Mouse (Mus musculus) kidney, embryonic 16.5 days (tissue): ENCODE measurements around the gene Csdc2. TPM values are rescaled to one million over a fixed set of nuclear protein-coding genes. Genes with fewer than 3 reads are reported as not detected.
A peak's percentile ranks its signal among the peaks of the same experiment; 100 is the strongest.
"Not testable (repeated sequence)": the region's sequence is repeated elsewhere in the genome, so short reads cannot be mapped to it uniquely, and the experiment has no call there.

Experiments used
- ATAC-seq: fragments of 200-750 bp; cut with Nextera tagmentation; 2 replicates; pipeline ENCODE4 v1.8.0; 2017; ENCODE audit warnings: moderate TSS enrichment; ENCODE audit not compliant: low FRiP score, low TSS enrichment
- H3K27ac ChIP-seq: fragments of 300-500 bp; sonication (generic); 2 replicates; pipeline ENCODE4 v1.5.1; 2014; ENCODE audit warnings: low read length
- H3K27me3 ChIP-seq: fragments of 300-500 bp; sonication (generic); 2 replicates; pipeline ENCODE4 v1.6.1; 2014; ENCODE audit warnings: low read length, control low read depth, mixed read lengths; ENCODE audit not compliant: insufficient read depth
- H3K36me3 ChIP-seq: fragments of 300-500 bp; sonication (generic); 2 replicates; pipeline ENCODE4 v1.6.1; 2014; ENCODE audit warnings: low read length, control low read depth, mixed read lengths; ENCODE audit not compliant: insufficient read depth
- H3K4me1 ChIP-seq: fragments of 300-500 bp; sonication (generic); 2 replicates; pipeline ENCODE4 v1.6.1; 2014; ENCODE audit warnings: low read length, control low read depth, mixed read lengths; ENCODE audit not compliant: insufficient read depth
- H3K4me2 ChIP-seq: fragments of 300-500 bp; sonication (generic); replicated peaks from 2 replicates; pipeline ENCODE4 v1.6.1; 2014; ENCODE audit warnings: low read depth, low read length
- H3K4me3 ChIP-seq: fragments of 300-500 bp; sonication (generic); 2 replicates; pipeline ENCODE4 v1.5.1; 2014; ENCODE audit warnings: mild to moderate bottlenecking, low read length
- H3K9ac ChIP-seq: fragments of 300-500 bp; sonication (generic); replicated peaks from 2 replicates; pipeline ENCODE4 v1.6.1; 2014; ENCODE audit warnings: low read length
- H3K9me3 ChIP-seq: fragments of 300-500 bp; sonication (generic); 2 replicates; pipeline ENCODE4 v1.6.1; 2016; ENCODE audit warnings: low read length, control low read depth
- WGBS: fragments of 180-500 bp; shearing (Covaris S2); extraction: QIAGEN DNeasy Blood & Tissue Kit; methylation state at CpG from one replicate; pipeline ENCODE4 v1.1.7; 2014; 5-methylcytosine and 5-hydroxymethylcytosine counted together
- polyA plus RNA-seq: library from polyadenylated mRNA; unstranded; fragments of >200 nt; fragmentation: Nextera tagmentation; extraction: Ambion mirVana; gene quantifications from 2 replicates; pipeline ENCODE4 v1.2.1, GENCODE M21; 2015

Csdc2 gene
- polyA plus RNA-seq, 1 experiment from 2014 or later, result 35.2 TPM

DNA sequence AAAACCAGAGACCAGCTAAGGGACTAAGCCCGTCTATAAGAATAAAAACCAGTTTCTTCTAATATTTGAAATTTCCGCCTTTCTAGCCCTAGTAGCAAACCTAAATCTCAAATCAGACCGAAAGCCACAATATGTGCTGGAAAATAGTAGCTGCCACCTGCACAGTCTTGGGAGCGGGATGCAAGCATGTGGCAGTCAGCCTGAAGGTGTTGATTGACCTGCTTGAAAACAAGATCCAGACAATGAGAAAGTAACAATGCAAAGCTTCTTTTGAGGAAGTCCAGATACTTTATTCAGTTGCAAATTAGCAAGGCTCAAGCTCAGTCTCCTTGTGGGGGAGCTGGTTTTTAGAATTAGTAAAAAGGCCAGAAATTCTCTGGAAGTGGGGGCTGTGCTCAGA is 33.9 kb downstream of the Csdc2 start:
- H3K9me3 ChIP-seq, H3K4me3 ChIP-seq, H3K27me3 ChIP-seq, H3K27ac ChIP-seq, H3K4me1 ChIP-seq, H3K9ac ChIP-seq, H3K4me2 ChIP-seq, H3K36me3 ChIP-seq, ATAC-seq: not testable (repeated sequence)
- 92% methylated on average over 4 of the region's 4 CpGs for WGBS

DNA sequence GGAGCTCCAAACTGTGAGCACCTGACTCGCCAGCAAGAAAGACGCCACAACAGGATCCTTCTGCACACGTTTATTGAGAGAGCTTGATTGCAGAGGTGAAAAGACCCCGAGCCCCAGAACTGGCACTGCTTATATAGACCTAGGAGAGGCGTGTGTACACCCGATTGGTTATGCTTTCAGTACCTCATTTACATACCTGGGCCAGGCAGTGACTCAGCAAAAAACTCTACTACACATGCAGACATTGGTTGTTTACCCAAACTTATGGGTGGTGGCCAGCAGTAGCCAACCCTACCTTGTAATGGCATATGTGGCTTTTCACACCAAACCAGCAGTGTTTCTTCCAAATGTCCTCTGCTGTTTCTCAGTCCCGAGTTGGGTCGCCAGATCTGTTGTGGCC is 38.6 kb downstream of the Csdc2 start:
- H3K27ac ChIP-seq, H3K4me2 ChIP-seq, H3K4me3 ChIP-seq, H3K9ac ChIP-seq, H3K9me3 ChIP-seq, ATAC-seq, H3K27me3 ChIP-seq, H3K36me3 ChIP-seq, H3K4me1 ChIP-seq: not testable (repeated sequence)
- 90% methylated on average over 8 of the region's 8 CpGs for WGBS

DNA sequence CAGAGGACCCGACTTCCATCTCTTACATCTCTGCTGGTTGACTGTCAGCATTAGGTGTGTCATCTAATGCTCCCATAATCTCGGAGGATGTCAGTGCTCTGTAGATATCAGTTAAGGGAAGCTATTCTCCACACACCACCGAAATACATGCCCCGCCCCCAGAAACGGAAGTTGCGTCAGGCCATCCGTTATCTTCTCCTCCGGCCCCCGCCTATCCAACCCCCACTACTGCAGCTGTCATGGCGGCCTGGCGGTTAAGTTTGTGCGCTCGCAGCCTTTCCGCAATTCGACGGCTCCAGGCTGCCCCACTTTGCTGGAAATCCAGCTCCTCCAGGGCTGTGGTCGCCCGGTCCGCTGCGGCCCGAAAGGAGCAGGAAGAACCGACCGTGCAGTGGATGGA is 43.8 kb downstream of the Csdc2 start, which contains the start of gene 1700029P11Rik:
Gene 1700029P11Rik, plus strand, starts transcription at position 220 of the 400 bp plus-strand sequence.
- ATAC-seq, result no peak
- 96% methylated on average over 21 of the region's 23 CpGs for WGBS
- H3K9me3 ChIP-seq, result no peaks in the 10 kb centered on the region

DNA sequence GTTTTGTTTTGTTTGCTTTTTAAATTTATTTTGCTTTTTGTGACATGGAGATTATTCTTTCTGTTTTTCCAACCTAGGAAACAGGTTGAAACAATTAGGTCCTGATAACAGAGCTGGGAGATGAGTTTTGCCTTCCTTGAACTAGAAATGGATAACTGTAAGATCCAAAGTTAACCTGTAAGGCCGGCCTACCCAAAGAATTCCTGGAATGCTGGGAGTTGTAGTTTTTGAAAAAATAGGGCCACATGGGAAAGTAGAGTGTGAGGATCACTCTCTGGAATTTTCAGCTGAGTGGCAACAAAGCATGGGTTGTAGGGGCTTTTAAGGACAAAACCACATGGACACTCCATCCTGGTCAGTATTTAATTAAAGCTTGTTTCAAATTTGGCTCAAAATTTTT is 45.6 kb downstream of the Csdc2 start:
- Histone ChIP-seq H3K4me1 (no peaks in the 10 kb centered on the region), H3K36me3 (no peaks in the 10 kb centered on the region), H3K9me3 (no peaks in the 10 kb centered on the region), H3K9ac (no peak overlapping the region), H3K27me3 (no peaks in the 10 kb centered on the region), H3K4me2 (no peak overlapping the region), H3K4me3 (no peak overlapping the region), H3K27ac (no peak overlapping the region)
- 55% methylated on average over 1 of the region's 1 CpGs for WGBS
- ATAC-seq, result no peak

More for the DNA sequence above, 43.8 kb downstream of the Csdc2 start, which contains the start of gene 1700029P11Rik:
- Histone ChIP-seq H3K27me3 (no peaks in the 10 kb centered on the region), H3K36me3 (no peaks in the 10 kb centered on the region), H3K4me1 (no peaks in the 10 kb centered on the region), H3K9ac (no peak within 1 kb of the TSS), H3K27ac (no peak within 1 kb of the TSS), H3K4me2 (no peak within 1 kb of the TSS), H3K4me3 (no peak within 1 kb of the TSS)

GRCm38 (mm10) chr15:81985267-81986161 is 49.0 kb downstream of the Csdc2 start:
- ATAC-seq, result no peak

GRCm38 (mm10) chr15:81987646-81988045 is 51.1 kb downstream of the Csdc2 start, which contains the start of gene Xrcc6:
TSS of gene Xrcc6 (plus strand) at chr15:81987835.
- WGBS, result 79% methylated on average over 3 of the region's 3 CpGs

More at GRCm38 (mm10) chr15:81985267-81986161, 49.0 kb downstream of the Csdc2 start:
- Histone ChIP-seq H3K4me1 (no peaks in the 10 kb centered on the region), H3K27me3 (no peaks in the 10 kb centered on the region), H3K36me3 (no peaks in the 10 kb centered on the region), H3K27ac (no peak overlapping the region), H3K9ac (no peak overlapping the region), H3K4me2 (no peak overlapping the region), H3K9me3 (no peaks in the 10 kb centered on the region), H3K4me3 (no peak overlapping the region)
- 58% methylated on average over 2 of the region's 2 CpGs for WGBS

DNA sequence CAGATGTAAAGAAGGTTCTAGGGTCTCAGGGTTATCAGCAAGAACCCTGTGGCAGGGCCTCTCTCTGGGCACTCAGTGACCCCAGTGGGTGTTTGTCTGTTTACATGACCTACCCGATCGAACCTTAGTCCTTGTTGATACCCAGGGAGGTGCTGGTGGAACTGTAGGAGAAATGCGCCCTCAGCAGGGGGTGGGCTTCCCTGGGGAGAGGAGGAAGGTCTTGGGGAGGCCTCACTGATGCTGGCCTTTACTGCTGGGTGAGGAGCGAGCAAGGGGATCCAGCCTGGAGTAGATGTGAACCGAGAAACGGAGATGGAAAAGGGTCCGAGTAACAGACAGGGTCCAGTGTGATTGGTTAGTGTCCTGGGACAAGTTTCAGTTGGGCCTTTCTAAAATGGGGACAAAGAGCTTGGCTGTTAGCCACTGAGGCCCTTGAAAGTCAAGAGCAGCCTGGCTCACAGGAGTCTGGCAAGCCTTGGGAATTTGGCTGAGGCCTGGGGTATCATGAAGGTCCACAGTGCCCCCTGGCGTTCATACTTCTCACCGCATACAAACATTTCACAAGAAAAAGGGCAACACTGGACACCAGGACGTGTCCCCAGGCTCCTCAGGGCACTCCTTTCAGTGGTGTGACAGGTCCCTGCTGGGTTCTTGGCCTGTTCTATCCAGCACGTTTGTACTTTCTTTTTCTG is 53.0 kb downstream of the Csdc2 start:
- peak overlapping the region; percentile 20; the same call in 1 of the 2 replicates for H3K27ac ChIP-seq
- H3K9me3 ChIP-seq, result no peaks in the 10 kb centered on the region
- peak; percentile 62 for ATAC-seq
- H3K4me3 ChIP-seq, result no peak overlapping the region
- no peaks in the 10 kb centered on the region for H3K27me3 ChIP-seq
- H3K4me1 ChIP-seq, result no peaks in the 10 kb centered on the region
- 40% methylated on average over 11 of the region's 11 CpGs for WGBS
- H3K36me3 ChIP-seq, result peaks cover 6% of the 10 kb centered on the region; the same call in 1 of the 2 replicates
- 0 out of 2 replicates have a peak overlapping the region, but pooled peaks have one; percentile 8 for H3K9ac ChIP-seq
- no peak overlapping the region for H3K4me2 ChIP-seq

More at GRCm38 (mm10) chr15:81987646-81988045, 51.1 kb downstream of the Csdc2 start, which contains the start of gene Xrcc6:
- Histone ChIP-seq H3K27me3 (no peaks in the 10 kb centered on the region), H3K27ac (no peak within 1 kb of the TSS), H3K36me3 (no peaks in the 10 kb centered on the region), H3K9me3 (no peaks in the 10 kb centered on the region), H3K4me2 (no peak within 1 kb of the TSS), H3K9ac (no peak within 1 kb of the TSS), H3K4me3 (no peak within 1 kb of the TSS), H3K4me1 (no peaks in the 10 kb centered on the region)
- no peak for ATAC-seq

GRCm38 (mm10) chr15:81990549-81990948 is 54.0 kb downstream of the Csdc2 start:
- Histone ChIP-seq H3K9me3 (no peaks in the 10 kb centered on the region), H3K27me3 (no peaks in the 10 kb centered on the region), H3K36me3 (peaks cover 9% of the 10 kb centered on the region; the same call in 1 of the 2 replicates), H3K9ac (no peak overlapping the region), H3K4me2 (no peak overlapping the region), H3K4me1 (no peaks in the 10 kb centered on the region), H3K27ac (no peak overlapping the region), H3K4me3 (no peak overlapping the region)
- WGBS, result 43% methylated on average over 7 of the region's 7 CpGs
- ATAC-seq, result no peak

- Histone ChIP-seq H3K27ac (no peak overlapping the region), H3K4me1 (no peaks in the 10 kb centered on the region), H3K36me3 (peaks cover 23% of the 10 kb centered on the region), H3K4me2 (no peak overlapping the region), H3K27me3 (no peaks in the 10 kb centered on the region), H3K4me3 (no peak overlapping the region), H3K9me3 (no peaks in the 10 kb centered on the region), H3K9ac (no peak overlapping the region)
- 62% methylated on average over 6 of the region's 6 CpGs for WGBS
- no peak for ATAC-seq
Observed at GRCm38 (mm10) chr15:81993992-81994391, 57.4 kb downstream of the Csdc2 start.
